Mouse (Mus musculus) midbrain, embryonic 11.5 days (tissue): ENCODE data around the gene Terf2. TPM values are rescaled to one million over a fixed set of nuclear protein-coding genes. Genes with fewer than 3 reads are reported as not detected.

ENCODE experiments used
- ATAC-seq: fragments of 200-750 bp; cut with Nextera tagmentation; 2 replicates; pipeline ENCODE4 v1.8.0; 2017; ENCODE audit warnings: moderate TSS enrichment, moderate library complexity; ENCODE audit not compliant: low FRiP score
- DNase-seq: peaks from one replicate; pipeline ENCODE4 v3.0.0; 2015; ENCODE audit warnings: low spot score; ENCODE audit errors: missing footprints
- H3K27ac ChIP-seq: fragments of 300-500 bp; sonication (generic); 2 replicates; pipeline ENCODE4 v1.5.1; 2014; ENCODE audit warnings: low read depth, low read length
- H3K27me3 ChIP-seq: fragments of 300-500 bp; sonication (generic); 2 replicates; pipeline ENCODE4 v1.6.1; 2014; ENCODE audit warnings: mild to moderate bottlenecking, low read length, moderate library complexity, mixed read lengths; ENCODE audit not compliant: control insufficient read depth, insufficient read depth
- H3K36me3 ChIP-seq: fragments of 300-500 bp; sonication (generic); 2 replicates; pipeline ENCODE4 v1.6.1; 2014; ENCODE audit warnings: mild to moderate bottlenecking, low read length, moderate library complexity, mixed read lengths; ENCODE audit not compliant: control insufficient read depth, insufficient read depth
- H3K4me1 ChIP-seq: fragments of 300-500 bp; sonication (generic); 2 replicates; pipeline ENCODE4 v1.6.1; 2014; ENCODE audit warnings: low read length; ENCODE audit not compliant: control insufficient read depth, insufficient read depth
- H3K4me2 ChIP-seq: fragments of 300-500 bp; sonication (generic); 2 replicates; pipeline ENCODE4 v1.6.1; 2014; ENCODE audit warnings: mild to moderate bottlenecking, moderate library complexity
- H3K4me3 ChIP-seq: fragments of 300-500 bp; sonication (generic); 2 replicates; pipeline ENCODE4 v1.5.1; 2014; ENCODE audit warnings: low read depth, low read length
- H3K9ac ChIP-seq: fragments of 300-500 bp; sonication (generic); 2 replicates; pipeline ENCODE4 v1.6.1; 2014; ENCODE audit warnings: low read length
- H3K9me3 ChIP-seq: fragments of 300-500 bp; sonication (generic); 2 replicates; pipeline ENCODE4 v1.6.1; 2016; ENCODE audit warnings: low read length; ENCODE audit not compliant: control insufficient read depth
- WGBS: fragments of 180-500 bp; shearing (Covaris S2); extraction: QIAGEN DNeasy Blood & Tissue Kit; methylation state at CpG from one replicate; pipeline ENCODE4 v1.1.7; 2014; 5-methylcytosine and 5-hydroxymethylcytosine counted together
- polyA plus RNA-seq: library from polyadenylated mRNA; unstranded; fragments of >200 nt; fragmentation: Nextera tagmentation; extraction: Ambion mirVana; gene quantifications from 2 replicates; pipeline ENCODE4 v1.2.1, GENCODE M21; 2014

Terf2 gene
- polyA plus RNA-seq, 1 experiment from 2014 or later: 16.6 TPM

- DNase-seq: no peak
- 71% methylated on average over 7 of the region's 7 CpGs for WGBS
- Histone ChIP-seq H3K9me3 (no peaks in the 10 kb centered on the region), H3K27me3 (no peaks in the 10 kb centered on the region; the same call in 1 of the 2 replicates), H3K27ac (no peak overlapping the region), H3K4me2 (no peak overlapping the region), H3K9ac (no peak overlapping the region), H3K4me1 (peaks cover 13% of the 10 kb centered on the region), H3K4me3 (no peak overlapping the region), H3K36me3 (no peaks in the 10 kb centered on the region)
- ATAC-seq: no peak
Observed at GRCm38 (mm10) chr8:107118803-107119233, 22.5 kb upstream of the Terf2 start.

GRCm38 (mm10) chr8:107117019-107117418, 20.7 kb upstream of the Terf2 start:
- DNase-seq (peak; percentile 60), ATAC-seq (no peak)
- peaks cover 3% of the 10 kb centered on the region; the same call in 1 of the 2 replicates for H3K4me1 ChIP-seq
- H3K4me2 ChIP-seq: no peak overlapping the region
- 66% methylated on average over 2 of the region's 2 CpGs for WGBS
- H3K27ac ChIP-seq: no peak overlapping the region
- no peak overlapping the region for H3K4me3 ChIP-seq
- no peaks in the 10 kb centered on the region for H3K36me3 ChIP-seq
- no peaks in the 10 kb centered on the region for H3K9me3 ChIP-seq
- H3K9ac ChIP-seq: no peak overlapping the region
- H3K27me3 ChIP-seq: no peaks in the 10 kb centered on the region; the same call in 1 of the 2 replicates

DNA sequence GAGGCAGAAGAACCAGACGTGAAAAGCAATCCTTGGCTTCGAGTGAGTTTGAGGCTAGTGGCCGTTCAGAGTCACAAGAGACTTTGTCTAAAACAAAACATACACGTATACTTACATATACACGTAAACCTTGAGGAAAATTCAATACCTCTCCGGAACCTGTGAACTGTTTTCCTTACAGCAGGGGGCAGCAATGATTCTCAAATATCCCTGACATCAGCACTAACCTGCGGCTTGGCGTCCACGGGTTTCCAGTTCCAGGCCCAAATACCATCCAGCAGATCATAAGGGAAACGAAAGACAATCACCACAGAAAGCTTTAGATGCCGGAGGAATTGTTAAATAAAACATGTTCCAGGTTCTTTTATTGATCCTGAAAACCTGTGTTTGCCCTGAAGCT, 19.7 kb upstream of the Terf2 start:
- H3K4me2 ChIP-seq: no peak overlapping the region
- 0 out of 2 replicates have a peak, but pooled peaks have one; percentile 50 for ATAC-seq

GRCm38 (mm10) chr8:107115008-107115320, 18.6 kb upstream of the Terf2 start:
- Histone ChIP-seq H3K4me1 (peaks cover 3% of the 10 kb centered on the region; the same call in 1 of the 2 replicates), H3K27ac (no peak overlapping the region), H3K36me3 (no peaks in the 10 kb centered on the region), H3K9me3 (no peaks in the 10 kb centered on the region), H3K9ac (no peak overlapping the region), H3K4me2 (no peak overlapping the region), H3K27me3 (no peaks in the 10 kb centered on the region; the same call in 1 of the 2 replicates), H3K4me3 (no peak overlapping the region)
- WGBS: 88% methylated on average over 10 of the region's 10 CpGs
- peak; percentile 77 for DNase-seq
- ATAC-seq: no peak

More for the DNA sequence above, 19.7 kb upstream of the Terf2 start:
- H3K36me3 ChIP-seq: no peaks in the 10 kb centered on the region
- H3K9me3 ChIP-seq: no peaks in the 10 kb centered on the region
- no peaks in the 10 kb centered on the region; the same call in 1 of the 2 replicates for H3K27me3 ChIP-seq
- DNase-seq: peak; percentile 94
- peaks cover 3% of the 10 kb centered on the region; the same call in 1 of the 2 replicates for H3K4me1 ChIP-seq
- H3K9ac ChIP-seq: no peak overlapping the region
- H3K27ac ChIP-seq: no peak overlapping the region
- WGBS: 18% methylated on average over 11 of the region's 11 CpGs
- no peak overlapping the region for H3K4me3 ChIP-seq

- Histone ChIP-seq H3K9ac (no peak overlapping the region), H3K4me3 (no peak overlapping the region), H3K27ac (no peak overlapping the region), H3K27me3 (no peaks in the 10 kb centered on the region; the same call in 1 of the 2 replicates), H3K4me1 (peaks cover 3% of the 10 kb centered on the region; the same call in 1 of the 2 replicates), H3K4me2 (no peak overlapping the region), H3K9me3 (no peaks in the 10 kb centered on the region), H3K36me3 (no peaks in the 10 kb centered on the region)
- ATAC-seq (no peak), DNase-seq (peak; percentile 75)
- WGBS: 72% methylated on average over 19 of the region's 19 CpGs
Observed at GRCm38 (mm10) chr8:107114150-107115007, 18.0 kb upstream of the Terf2 start.

- no peaks in the 10 kb centered on the region for H3K36me3 ChIP-seq
- H3K4me1 ChIP-seq: peaks cover 3% of the 10 kb centered on the region; the same call in 1 of the 2 replicates
- WGBS: 32% methylated on average over 4 of the region's 4 CpGs
- H3K9me3 ChIP-seq: no peaks in the 10 kb centered on the region
- DNase-seq (peak; percentile 74), ATAC-seq (no peak)
- no peak overlapping the region for H3K9ac ChIP-seq
- H3K4me2 ChIP-seq: no peak overlapping the region
- H3K27me3 ChIP-seq: no peaks in the 10 kb centered on the region
- H3K27ac ChIP-seq: no peak overlapping the region
- no peak overlapping the region for H3K4me3 ChIP-seq
Observed at GRCm38 (mm10) chr8:107113209-107113608, 16.9 kb upstream of the Terf2 start.

DNA sequence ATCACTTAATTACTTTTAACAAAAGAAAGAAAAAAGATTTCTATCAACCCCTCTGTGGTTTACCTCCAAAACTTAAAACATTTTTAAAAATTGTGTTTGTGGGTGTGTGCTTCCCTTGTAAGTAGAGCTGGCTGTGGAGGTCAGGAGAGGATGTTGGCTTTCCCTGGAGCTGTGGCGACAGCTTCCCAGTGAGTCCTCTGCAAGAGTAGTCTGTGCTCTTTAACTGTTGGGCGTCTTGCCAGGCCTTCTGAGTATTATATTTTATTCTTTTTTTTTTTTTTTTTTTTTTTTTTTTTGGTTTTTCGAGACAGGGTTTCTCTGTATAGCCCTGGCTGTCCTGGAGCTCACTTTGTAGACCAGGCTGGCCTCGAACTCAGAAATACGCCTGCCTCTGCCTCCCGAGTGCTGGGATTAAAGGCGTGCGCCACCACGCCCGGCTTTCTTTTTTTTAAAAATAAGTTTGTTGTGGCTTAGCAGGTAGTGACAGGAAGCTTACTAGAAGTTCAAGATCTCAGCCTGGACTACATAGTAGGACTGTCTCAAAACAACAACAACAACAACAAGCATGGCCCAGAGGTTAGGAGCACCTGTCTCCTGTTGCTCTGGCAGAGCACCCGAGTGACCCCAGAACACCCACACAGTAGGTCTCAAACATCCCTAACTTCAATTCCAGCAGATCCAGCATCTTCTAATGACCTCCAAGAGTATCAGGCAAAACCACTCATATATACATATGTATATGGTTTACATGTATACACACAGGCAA, 15.2 kb upstream of the Terf2 start:
- ATAC-seq (no peak), DNase-seq (peak; percentile 51)
- H3K27me3 ChIP-seq: no peaks in the 10 kb centered on the region
- no peaks in the 10 kb centered on the region for H3K9me3 ChIP-seq
- no peak overlapping the region for H3K4me3 ChIP-seq
- peaks cover 3% of the 10 kb centered on the region; the same call in 1 of the 2 replicates for H3K4me1 ChIP-seq
- no peak overlapping the region for H3K4me2 ChIP-seq
- 96% methylated on average over 9 of the region's 11 CpGs for WGBS
- no peak overlapping the region for H3K9ac ChIP-seq
- no peak overlapping the region for H3K27ac ChIP-seq
- no peaks in the 10 kb centered on the region for H3K36me3 ChIP-seq

DNA sequence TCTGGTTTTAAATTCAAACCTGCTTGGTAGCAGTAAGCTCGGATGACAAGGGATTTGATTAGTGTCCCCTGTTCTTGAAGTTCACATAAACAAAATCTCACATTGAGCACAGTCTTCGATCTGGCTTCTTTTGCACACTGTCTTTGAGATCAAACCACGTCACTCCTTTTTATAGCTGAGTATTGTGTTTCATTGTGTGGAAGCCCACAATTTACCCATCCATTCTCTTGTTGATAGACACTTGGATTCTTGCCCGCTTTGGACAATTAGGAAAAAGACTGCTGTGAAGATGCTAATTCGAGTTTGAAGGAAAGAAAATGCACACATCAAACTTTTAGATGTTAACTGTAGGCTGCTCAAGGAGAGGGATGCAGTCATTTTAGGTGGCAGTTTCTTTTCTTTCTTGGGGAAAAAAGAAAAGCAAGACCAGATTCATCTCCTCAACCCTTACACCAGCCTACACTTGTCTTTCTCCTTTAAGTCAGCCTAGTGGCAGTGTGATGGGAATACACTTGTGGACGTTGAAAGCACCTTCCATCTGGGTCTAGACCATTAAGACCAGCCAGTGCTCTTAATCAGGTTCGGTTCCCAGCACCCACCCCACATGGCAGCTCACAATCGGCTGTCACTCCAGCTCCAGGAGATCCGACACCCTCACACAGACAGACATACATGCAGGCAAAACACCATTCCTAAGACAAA, 14.4 kb upstream of the Terf2 start:
- Histone ChIP-seq H3K9ac (no peak overlapping the region), H3K27me3 (no peaks in the 10 kb centered on the region), H3K4me1 (peaks cover 3% of the 10 kb centered on the region; the same call in 1 of the 2 replicates), H3K27ac (no peak overlapping the region), H3K9me3 (no peaks in the 10 kb centered on the region), H3K36me3 (no peaks in the 10 kb centered on the region), H3K4me2 (no peak overlapping the region), H3K4me3 (no peak overlapping the region)
- 82% methylated on average over 9 of the region's 9 CpGs for WGBS
- ATAC-seq (no peak), DNase-seq (peak; percentile 68)
